Mouse (Mus musculus) frontal cortex, postnatal 25 days (tissue): ENCODE results near the gene Tmem38b.
"Not testable (repeated sequence)": the region's sequence is repeated elsewhere in the genome, so short reads cannot be mapped to it uniquely, and the experiment has no call there.

ENCODE experiments used
- DNase-seq, 2 experiments: peaks; one replicate each; pipeline ENCODE4 v3.0.0; 2022; ENCODE audit warnings: low spot score in 2 of 2

Tmem38b gene

DNA sequence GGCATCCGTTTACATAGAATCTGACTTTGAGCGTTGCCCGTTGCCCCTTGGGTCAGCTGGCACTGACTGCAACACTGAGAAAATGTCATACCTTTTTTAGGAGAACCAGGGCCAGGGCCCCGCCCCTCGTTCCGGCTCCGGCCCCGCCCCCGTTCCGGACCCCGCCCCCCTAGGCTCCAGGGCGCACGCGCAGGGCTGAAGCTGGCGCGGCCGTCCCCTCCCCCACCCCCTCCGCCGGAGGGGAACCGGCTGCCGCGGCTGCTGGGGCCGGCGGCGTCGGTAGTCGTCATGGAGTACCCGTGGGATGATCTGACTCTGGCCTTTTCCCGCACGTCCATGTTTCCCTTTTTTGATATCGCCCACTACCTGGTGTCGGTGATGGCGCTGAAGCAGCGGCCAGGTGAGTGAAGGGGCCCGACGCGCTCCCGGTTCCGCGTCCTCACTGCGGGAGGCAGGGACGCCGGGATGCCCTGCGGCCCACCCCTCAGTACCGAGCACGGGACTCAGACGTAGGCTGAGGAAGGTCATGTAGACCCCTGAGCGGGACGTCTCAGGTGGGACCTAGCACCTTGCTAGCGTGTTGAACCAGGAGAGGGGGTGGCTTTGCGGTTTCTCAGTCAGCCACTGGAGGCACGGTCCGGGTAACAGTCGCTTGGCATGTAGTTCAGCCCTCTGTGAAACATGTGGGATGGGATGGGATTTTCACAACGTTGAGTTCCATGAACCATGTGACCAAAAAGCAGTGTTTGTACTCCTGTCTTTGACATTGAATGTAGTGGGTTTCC is at the start of gene Tmem38b:
Gene Tmem38b, plus strand, starts transcription at position 225 of the 785 bp plus-strand sequence.
- peak; percentile 32 to 49 for DNase-seq

DNA sequence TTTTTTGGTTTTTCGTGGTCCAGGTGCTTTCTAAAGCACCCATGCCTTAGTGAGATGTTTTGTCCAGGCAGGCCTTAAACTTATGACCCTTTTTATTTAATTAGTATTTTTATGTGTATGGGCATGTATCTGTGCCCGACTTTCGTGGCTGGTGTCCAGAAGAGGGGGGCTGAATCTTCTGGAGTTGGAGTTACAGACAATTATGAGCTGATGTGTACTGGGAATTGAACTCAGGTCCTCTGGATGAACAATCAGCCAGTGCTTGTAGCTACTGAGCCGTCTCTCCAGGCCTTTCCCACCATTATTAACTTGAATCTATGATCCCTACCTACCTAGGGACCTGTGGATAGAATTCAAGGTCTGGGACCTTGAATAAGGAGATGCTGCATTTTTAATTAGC is 44.4 kb upstream of the Tmem38b start:
- no peak for DNase-seq

GRCm38 (mm10) chr4:53782216-53783070 is 43.4 kb upstream of the Tmem38b start:
- DNase-seq: no peak

- DNase-seq: no peak
Observed at GRCm38 (mm10) chr4:53785746-53786398, 40.0 kb upstream of the Tmem38b start.

- DNase-seq: no peak
Observed at GRCm38 (mm10) chr4:53786851-53787250, 39.0 kb upstream of the Tmem38b start.

- no peak for DNase-seq
Observed at GRCm38 (mm10) chr4:53789346-53789745, 36.5 kb upstream of the Tmem38b start.

- DNase-seq: no peak
Observed at GRCm38 (mm10) chr4:53794257-53794966, 31.4 kb upstream of the Tmem38b start.

DNA sequence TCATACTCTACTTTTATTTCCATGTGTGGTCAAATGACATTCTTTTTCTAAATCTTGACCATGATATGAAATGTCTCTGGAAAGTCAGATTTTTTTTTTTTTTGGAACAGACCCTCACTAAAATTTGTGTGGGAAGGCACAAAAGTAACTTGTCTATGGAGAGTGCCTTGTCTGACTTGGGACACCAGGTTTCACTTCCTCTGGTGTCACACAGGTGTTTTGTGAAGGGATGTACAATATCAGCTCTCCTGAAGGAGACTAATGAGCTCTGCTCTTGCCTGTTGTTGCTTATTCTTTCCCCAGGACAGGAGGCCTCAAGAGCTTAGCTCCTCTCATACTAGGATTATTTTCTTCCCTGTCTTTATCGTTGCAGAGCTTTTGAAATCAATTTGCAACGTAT is 30.8 kb upstream of the Tmem38b start:
- DNase-seq: no peak

DNA sequence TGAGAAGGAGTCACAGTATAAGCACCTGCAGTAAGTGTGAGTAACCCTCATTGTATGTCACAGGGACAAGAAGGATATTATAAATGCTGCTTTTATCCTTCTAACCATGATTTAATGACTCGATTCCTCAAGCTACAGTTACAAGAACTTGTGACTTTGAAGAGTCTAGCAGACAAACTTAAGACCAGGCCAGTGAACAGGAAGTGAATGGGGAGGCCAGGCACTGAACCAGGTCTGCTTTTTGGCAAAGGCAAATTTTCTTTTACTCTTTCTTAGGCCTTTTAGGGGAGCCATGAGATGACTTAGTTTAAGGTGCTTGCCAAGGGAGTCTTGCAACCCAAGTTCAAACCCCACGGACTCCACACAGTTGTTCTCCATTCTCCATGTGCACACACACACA is 30.1 kb upstream of the Tmem38b start:
- no peak for DNase-seq

DNA sequence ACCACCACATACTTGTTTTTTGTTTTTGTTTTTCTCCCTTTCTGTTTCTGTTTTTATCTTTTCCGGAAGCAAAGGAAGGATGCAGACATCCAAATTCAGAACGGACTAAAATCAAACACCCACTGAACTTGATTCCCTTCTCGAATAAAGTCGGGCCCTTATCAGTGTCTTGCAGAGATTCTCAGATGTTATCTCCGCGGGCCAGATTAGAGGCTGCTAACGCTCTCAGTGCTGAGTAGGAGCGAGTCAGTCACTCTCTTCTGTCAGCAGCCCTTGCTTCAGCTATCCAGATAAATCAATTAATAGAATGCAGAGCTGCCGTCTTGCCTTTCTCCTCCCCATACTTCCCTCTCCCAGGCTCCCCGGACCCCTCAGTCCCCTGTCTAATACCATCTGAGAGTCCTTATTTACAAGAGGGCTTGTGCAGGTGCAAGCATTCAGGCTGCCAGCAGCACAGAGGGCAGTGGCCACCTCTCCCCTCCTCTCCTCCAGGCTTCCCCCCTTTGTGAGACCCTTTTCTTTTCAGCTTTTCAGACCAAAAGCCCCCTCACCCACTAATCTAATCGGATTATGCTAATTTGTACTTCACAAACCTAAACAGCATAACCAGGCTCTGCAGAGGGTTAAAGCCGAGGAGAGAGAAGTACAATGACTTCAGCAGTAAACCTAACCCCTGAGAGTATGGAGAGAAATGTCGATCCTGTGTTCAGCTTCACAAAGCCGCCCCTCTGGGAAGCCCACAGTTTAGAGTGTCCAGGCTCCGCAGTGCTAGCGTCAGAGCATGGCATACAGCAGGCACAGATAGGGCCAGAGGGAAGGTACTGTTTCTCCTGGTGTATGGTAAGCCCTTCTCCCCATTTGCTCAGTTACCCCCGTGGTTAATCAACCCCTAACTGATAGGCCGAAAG is 28.7 kb upstream of the Tmem38b start:
- no peak for DNase-seq

GRCm38 (mm10) chr4:53798896-53799676 is 26.8 kb upstream of the Tmem38b start:
- DNase-seq: no peak

- no peak for DNase-seq
Observed at GRCm38 (mm10) chr4:53799753-53800152, 26.1 kb upstream of the Tmem38b start.

- DNase-seq: not testable (repeated sequence)
Observed at GRCm38 (mm10) chr4:53803674-53804073, 22.2 kb upstream of the Tmem38b start.

GRCm38 (mm10) chr4:53806428-53806827 is 19.4 kb upstream of the Tmem38b start:
- not testable (repeated sequence) for DNase-seq

GRCm38 (mm10) chr4:53818320-53818719 is 7.5 kb upstream of the Tmem38b start:
- no peak for DNase-seq

DNA sequence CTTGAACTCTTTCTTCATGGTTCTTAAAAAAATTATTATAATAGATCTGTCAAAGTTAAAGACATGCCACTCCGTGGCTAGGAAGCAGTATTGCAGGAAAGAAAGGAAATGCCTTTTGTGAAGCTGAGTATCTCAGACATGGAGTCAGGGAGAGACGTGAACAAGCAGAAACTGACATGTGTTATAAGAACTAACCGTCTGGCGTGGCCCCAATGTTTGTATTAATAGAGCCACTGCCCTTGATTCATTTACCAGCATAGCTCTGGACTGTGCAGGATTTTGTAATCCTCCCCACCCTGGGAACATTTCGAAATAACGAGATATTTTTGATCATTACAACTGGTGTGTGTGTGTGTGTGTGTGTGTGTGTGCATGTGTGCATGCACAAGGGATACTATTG is 2.1 kb upstream of the Tmem38b start:
- DNase-seq: no peak

DNA sequence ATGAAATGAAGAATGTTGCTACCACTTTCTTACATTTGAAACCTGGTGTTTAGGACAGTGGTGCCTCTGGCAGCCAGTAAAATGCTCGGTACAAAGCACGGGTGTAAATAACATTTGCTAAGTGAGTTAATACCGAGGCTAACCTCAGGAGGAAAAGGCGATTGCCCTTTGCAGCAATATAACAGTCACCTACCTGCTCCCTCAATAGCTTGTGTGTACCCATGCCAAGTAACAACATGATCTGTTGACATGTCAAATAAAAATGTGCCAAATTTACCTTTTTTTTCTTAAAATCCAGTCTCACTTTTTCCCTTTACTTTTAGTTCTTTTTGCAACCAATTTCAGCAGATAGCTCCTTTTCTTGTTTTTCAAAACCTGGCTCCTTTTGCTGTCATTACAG is 1.0 kb upstream of the Tmem38b start:
- DNase-seq: no peak

- DNase-seq: no peak
Observed at GRCm38 (mm10) chr4:53826641-53827248, 900 bp downstream of the Tmem38b start.

GRCm38 (mm10) chr4:53827869-53828268 is 2.0 kb downstream of the Tmem38b start:
- no peak for DNase-seq
